Mouse (Mus musculus) embryo, embryonic 10.5 days (tissue): ENCODE results near the gene Mmp15.

Experiments
- DNase-seq: peaks from one replicate; pipeline ENCODE4 v3.0.0-alpha.2; 2015; ENCODE audit warnings: low spot score

The Mmp15 gene

DNA sequence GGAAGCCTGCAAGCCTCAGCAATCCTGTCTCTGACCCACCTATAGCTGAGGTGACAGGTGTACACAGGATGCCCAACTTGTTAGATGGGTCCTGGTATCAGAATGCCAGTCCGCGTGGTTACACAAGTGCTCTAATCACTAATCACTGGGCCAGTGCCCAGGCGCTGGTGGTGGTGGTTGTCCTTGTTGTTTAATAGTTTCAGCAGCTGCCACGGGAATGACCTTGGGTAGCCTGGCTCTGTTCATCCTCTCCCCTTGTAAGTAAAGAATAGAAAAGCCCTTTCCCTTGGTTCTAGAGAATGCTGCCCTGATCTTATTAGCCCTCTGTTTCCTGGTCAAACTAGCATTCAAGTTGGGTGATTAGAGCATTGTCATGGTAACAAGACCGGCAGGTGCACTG, 10.3 kb upstream of the Mmp15 start:
- no peak for DNase-seq

DNA sequence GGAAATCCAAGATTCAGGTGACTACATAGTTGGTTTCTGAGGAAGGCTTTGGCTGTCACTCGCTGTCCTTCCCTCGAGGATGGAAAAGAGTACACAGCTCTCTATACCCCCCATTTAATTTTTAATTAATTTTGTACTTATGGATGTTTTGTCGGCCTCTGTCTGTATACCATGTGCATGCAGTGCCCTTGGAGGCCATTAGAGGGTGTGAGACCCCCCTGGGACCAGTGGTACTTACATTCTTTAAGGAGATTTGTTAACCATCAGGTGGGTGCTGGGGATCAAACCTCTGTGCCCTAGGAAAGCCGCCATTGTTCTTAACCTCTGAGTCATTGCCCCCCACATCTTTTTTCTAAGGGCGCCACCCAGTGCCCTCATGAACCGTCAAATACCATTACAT, 7.4 kb upstream of the Mmp15 start:
- DNase-seq = no peak

DNA sequence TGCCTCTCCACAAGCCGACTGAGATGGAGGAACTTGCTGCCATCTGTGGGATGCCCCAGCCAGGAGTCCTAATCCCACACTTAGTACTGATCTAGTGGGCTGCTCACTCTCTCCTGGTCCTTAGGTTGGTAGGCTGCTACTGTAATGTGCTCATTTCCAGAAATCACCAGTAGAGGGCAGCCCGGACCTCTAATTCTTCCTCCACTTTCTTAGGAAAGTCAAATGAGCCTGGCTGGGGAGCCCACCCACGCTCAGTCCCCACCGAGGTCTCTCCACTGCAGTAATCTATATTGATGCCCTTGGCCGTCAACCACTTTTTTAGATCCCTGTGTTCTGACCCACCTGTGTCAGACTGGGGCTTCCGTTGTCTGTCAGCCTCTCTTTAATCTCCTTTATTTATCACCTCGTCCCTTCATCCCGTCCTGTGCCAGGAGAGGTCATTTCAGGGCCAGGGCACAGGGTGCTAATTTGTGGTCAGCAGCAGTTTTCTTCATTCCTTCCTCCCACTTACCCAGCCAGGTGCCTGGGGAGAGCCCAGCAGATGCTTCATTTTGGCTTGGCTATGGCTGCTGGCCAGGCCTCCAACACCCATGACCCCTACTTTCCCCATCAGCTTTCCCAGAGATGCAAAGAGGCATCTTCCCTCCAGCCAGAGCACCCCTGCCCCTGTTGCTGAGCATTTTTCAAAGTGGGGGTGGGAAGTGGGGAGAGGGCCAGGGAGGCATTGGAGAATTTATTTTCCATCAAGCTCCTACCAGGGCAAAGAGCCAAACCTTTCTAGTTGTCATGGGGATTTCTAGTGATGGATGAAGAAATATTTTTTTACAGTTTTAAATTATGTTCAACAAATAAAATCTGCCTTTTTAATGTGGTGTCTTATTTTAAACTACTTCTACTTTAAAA, 5.2 kb upstream of the Mmp15 start:
- peak; percentile 92 for DNase-seq

DNA sequence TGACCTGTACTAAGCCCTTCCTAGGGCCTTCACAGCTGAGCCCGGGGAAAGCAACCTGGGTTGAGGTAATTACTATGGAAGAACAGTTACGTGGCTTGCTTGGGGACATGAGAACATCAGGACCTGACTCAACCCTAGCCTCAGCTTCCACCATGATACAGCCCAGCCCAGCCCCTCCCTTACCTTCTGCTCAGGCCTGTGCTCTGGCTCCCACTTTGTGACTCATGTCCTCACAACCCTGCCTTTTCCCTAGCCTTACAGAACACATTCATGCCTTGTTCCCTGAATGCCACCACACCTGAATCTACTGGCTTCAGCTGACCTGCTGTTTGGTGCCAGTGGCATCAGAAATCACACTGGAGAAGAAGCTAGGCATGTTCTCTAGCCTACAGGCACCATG, 3.7 kb upstream of the Mmp15 start:
- no peak for DNase-seq

DNA sequence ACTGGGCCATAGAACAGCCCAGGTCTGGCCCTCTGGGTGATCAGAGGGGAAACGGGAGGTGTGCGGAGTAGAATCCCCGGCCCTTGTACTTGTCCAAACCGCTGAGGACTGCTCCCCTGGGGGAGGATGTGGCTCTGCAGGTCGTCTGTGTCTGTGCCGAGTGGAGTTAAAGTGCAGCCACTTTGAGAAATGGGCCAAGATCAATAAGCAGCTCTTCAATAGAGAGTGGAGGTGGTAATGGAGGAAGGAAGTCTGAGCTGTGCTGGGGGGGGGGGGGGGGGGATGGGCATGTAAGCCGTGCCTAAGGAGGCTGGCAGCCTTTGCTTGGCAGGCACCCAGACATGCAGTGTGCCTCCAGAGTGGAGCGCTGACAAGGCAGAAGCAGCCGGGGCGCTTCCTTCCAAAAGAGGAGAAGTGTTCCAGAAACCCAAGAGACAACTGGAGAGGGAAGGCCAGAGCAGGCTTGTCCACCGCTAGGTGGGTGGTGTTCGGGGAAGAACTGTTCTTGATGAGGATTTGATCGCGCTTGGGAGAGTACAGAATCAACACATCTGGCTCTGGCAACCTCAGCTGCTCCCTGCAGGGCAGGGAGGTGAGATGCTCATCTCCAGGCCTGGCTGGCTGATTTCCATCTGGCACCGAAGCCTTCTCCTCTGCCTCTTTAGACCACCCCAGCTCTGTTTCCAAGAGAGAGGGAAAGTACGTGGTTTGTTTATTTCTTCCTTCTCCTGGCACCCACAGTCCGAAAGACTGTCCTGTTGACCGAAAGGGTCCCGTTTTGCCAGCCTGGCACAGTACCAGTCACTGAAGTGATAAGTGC, 3.0 kb upstream of the Mmp15 start:
- DNase-seq = no peak

DNA sequence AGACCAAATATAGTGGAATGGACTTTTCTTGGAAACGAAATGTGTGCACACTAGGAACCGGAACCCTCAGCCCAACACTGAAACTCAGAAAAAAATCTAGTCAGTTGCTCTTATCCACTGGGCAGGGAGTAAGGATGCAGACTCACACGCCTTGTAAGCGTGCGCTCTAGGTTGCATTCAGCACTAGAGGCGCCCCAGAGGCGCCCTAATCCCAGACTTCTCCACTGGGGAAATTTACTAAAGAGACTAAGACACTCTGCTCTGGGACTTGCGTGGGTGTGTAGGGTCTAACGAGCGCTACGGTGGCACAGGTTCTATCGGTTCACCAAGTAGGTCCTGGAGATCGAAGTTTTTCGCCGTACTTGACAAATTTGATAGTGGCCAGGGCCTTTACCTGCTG, 607 bp upstream of the Mmp15 start:
- DNase-seq = peak; percentile 78

DNA sequence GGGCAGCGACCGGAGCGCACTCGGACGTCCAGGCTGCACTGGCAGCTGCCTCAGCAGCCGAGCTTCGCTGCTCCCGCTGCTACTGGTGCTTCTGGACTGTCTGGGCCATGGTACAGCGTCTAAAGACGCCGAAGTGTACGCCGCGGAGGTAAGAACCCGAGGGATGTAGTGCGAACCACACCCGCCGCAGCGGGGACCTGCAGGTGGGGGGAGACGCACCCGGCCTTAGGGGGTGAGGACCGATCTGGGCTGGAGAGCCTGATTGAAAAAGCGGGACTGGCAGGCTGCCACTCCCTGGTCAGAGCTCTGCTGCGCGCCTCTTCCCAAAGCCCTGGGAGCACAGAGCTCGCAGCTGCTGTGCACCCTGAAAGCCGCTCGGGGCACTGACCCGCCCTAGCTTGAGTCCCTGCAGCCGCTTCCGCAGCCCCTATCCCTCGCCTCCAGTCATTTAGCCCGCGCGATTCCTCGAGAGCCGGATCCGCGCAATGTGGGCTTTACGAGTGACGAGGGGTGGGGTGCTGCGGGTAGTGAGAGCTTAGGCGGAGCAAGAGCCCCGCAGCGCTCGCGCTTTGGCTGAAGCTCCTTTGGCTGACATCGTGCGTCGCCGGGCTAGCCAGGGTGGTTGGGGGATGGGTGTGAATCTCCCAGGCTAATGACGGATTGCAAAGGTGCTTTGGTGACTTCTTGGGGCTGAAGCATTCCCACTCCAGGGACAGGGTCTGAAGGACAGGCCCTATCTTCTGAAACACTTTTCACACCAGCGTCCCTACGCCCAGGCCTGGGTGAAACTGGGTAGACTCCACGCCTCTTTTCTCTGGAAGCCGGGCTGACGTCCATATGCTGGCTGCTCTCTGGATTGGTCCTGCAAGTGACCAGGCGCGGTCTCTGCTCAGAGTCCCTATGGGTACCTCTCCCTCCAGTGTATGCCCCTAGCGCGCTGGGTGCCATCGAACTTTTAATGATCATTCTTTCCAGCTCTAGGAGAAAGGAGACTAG, 1.1 kb downstream of the Mmp15 start:
- peak; percentile 78 for DNase-seq

DNA sequence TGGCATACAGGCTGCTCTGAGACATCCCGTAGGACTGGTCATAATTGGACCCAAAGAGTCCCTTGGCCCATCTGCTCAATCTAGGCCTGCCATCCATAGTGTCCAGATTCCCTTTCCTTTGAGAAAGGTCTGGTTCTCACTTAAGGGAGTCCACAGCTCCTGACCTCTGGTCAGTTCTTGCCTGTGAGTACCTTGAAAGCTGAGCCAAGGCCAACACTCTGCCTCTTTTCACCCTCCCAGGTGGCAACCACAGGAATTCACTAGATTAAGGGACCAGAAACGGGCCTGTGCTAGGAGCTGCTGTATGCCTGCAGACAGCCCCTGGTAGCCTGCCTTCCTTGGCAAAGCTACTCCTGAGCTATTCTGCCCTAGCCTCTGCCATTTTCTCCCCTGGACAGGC, 2.5 kb downstream of the Mmp15 start:
- DNase-seq = no peak

DNA sequence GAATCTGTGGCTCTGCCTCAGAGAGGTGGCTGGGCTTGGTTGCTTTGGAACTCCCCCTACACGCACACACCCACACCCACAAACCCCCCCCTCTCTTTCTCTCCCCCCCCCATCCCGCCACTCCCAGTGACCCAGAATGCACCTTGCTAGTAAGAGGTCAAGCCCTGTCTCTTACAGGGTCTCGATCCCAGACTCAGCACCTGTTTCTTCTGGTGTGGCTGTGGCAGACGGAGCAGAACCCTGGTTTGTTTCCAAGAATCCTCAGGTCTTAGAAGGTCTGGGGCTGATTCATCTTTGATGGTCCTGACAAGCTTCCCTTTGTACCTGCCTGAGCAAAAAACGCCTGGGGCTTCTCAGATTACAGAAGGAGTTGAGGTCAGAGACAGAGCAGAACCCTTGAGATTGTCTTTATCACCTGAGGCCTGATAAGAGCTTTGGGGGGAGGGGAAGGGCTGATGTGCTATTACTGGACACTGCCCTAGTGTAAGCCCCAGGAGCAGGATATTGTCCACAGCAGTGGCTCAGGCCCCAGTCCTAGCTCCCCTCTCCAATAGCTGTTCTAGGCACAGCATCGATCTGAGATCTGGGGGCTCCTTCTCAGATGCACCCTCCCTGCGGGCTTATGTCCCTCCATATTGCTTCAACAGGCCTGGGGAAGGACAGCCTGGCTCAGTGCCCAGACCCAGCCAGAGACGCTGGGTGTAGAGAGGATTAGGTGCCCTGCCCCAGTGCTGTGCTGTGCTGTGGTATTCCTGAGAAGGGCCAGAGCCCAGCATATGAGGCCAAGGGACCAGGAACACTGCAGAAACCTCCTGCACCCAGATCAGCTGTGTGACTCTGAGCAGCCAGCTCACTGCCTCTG, 6.7 kb downstream of the Mmp15 start:
- no peak for DNase-seq

DNA sequence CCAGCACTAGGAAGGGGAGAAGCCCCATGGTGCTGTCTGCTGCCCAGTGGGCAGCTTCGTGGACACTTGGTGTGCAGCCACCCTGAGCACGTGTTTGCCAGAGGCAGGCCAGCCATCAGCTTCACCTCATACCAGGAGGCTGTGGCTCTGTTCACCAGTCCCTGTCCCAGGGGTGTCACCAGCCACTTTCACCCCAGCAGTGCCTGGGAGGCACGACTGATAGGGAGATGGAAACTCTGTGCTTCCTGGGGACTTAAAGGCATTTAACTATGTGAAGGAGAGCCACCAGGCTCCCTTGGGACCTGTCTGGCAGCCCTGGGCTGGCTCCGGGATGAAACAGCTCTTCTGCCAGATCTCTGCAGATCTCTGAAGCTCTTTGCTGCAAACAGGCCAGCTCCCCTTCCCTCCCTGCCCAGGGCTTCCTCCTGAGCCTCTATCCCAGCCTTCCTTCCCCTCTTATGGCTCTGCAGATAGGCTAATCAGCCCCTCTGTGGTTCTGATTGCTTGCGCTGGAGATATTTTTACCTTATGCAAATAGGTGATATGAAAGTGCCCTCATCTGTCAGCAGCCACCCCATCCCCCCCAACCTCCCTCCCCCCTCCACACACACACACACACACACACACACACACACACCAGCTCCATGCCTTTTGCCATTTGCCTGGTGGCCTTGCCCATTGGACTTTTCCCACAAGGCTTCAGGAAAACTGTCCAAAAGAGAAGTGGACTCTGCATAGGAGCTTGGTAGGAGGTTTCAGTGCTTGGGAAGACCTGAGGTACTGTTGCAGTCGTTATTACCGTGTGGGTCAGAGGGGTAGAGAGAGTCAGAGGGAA, 8.3 kb downstream of the Mmp15 start:
- no peak for DNase-seq

DNA sequence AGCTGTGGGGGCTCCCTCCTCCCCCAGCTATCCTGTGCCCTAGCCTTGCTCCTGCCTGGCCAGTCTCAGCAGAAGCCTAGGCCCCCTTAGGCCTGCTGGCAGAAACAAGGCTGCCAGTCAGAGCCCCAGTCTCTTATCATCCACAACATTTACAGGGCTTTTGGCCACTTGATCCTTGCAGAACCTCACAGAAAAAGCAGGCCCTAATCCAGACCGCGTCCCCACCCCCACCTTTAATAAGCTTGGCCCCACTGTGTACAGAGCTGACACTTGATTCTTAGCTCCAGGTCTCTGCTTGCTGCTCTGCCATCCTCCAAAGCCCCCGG, 8.9 kb downstream of the Mmp15 start:
- no peak for DNase-seq

DNA sequence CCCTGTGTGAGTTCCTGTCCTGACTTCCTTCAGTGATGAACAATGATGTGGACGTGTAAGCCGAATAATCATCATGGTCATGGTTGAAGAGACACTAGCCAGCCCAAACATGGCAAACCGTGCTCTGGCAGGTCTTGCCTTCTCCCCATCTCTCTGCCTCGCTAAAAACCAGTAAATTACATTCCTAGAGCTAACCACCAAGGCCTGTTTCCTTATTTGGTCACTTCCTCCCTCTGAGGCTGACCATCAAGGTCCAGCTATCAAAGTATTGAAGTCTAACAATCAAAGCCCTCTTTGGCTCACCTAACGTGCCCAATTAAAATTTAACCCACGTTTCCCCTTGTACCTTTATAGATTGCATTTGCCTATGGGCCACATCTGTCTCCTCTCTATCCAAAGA, 10.2 kb downstream of the Mmp15 start:
- DNase-seq = no peak

DNA sequence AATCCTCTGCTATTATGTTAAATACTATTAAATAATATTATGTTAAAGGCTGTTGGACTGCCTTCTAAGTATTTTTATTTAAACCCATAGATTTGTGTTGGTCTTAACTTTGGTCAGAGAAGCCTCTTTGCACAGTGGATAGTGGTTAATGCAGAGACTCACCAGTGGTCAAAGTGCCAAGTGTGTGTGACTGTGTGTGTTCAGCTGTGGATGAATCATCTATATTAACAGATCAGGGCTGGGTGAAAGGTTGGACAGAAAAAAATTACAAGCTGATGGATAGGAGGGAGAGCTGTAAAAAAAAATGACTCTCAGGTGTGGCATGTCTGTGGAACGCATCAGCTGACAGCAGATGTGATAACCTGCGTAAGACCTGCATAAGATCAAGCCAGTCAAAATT, 11.8 kb downstream of the Mmp15 start:
- DNase-seq = no peak

DNA sequence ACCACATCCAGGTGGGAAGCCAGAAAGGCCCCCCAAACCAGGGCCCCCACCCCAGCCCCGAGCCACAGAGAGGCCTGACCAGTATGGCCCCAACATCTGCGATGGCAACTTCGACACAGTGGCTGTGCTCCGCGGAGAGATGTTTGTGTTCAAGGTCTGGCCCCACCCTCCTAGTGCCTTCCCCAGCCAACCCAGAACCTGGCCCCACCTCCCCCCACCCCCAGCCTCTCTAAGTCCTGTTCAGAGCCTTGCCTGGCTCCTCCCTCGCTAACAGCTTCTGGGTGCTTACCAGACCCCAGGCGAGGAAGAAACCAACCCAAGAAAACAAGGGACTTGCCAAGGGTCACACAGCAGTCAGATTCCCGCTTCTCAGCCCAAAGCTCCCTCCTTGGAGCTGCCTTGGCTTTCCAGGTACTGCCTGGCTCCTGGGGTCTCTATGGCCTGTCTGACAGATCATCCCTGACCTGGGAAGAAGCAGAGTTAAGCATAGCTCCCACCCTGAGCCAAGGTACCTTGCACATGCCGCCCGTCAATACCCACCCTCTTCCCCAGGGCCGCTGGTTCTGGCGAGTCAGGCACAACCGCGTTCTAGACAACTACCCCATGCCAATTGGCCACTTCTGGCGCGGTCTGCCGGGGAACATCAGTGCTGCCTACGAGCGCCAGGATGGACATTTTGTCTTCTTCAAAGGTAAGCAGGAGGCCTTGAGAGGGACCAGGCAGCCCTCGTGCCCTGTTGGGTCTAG, 17.7 kb downstream of the Mmp15 start:
- peak; percentile 54 for DNase-seq

DNA sequence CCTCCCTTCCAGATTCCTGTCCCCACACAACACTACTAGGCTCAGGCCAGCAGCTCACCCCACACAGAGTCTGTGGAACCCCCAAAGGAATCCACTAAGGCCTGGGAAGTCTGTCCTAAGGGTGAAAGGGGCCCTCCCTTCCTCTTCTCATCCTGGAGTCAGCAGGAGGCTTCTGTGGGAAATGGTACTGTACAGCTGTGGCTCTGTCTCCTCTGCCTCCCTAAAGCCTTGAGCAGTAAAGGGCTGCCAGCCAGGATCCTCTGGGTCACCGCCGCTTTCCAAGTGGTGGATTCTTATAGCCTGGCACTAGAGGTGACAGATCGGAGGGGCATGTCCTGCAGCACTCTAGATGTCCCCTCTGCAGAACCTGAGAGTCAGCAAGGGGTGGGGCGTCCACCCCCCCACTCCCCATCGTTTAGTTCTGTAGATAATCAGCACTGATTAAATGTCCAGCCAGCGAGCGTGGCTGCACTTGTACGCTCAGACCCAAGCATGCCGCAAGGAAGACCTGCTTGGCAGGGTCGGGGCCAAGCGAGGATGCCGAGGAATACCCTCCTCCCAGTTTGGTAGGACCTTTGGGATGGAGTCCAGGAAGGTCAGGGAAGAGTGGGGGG, 21.4 kb downstream of the Mmp15 start:
- no peak for DNase-seq

DNA sequence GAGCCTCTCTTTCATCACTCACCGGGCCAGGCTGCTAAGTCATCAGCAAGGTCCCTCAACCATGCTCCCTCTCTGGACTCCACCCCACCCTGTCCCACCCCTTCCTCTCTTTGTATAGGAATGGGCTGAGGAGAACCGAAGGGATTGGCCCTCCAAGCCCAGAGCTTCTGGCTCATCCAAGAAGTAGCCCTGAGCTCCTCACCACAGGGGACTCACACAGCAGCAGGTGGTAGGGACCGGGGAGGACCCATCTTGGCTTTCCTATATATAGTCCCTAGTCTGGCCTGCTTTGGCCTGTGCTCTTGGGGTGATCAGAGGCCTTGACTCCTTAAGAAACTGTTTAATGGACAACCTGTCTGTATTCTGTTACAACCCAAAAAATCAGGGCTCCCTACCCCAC, 22.4 kb downstream of the Mmp15 start:
- no peak for DNase-seq

DNA sequence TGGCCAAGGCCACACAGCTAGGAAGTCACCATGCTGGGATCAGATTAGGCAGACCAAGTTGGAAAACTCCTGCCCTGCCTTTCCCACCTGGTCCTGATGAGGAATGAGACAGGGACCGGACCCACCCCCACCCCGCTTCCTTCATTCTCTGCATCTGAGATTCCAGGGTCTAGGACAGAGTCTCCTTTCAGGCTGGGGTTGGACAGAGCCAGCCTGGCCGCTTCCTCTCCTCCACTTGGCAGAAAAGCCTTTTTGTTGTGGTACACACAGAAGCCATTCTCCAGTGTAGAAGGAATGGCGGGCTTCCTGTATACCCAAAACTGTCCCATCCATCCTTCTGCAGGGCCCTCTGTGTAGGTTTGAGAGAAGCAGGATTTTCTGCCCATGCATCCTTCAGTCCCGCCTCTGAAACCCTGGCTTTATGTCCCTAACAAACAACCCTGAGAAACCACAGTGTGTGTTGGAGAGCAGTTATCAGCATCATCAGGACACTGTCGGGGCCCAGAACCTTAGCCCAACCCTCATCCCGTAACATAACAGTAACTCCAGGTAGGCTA, 23.4 kb downstream of the Mmp15 start:
- DNase-seq = no peak

DNA sequence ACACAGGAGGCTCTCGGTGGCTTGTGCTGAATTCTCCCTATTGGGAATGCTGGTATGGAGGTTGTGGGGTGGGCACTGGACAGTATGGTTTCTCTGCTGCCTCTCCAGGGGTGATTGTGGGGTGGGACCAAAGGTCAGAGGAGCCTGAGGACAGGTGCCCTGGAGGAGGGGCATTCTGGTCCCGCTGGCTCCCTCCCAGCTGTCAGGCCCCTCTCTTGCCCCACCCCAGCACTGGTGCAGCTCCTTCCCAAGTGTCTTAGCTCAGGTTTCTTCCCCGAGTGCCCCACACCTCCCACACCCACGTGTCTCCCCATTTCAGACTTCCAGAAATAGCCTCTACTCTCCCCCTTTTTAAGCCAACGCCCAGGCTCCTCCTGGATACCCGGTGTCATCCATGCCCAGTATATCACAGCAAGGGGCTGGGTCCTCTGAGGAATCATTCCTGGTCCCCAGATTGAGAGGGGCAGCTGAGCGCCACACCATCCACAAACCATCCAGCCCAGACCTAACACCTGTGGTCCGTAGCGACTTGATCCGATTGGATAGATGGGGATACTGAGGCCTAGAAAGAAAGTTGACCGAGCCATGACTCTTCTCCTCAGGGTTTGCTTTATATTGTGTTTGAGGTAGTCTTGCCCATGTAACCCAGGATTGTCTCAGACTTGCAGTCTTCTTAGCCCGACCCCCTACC, 24.4 kb downstream of the Mmp15 start:
- no peak for DNase-seq
